Mouse (Mus musculus) MEL (cell line): ENCODE measurements around the gene Olfr339. TPM values are rescaled to one million over a fixed set of nuclear protein-coding genes. Genes with fewer than 3 reads are reported as not detected.

Experiments
- DNase-seq: peaks from one replicate; pipeline ENCODE4 v3.0.0; 2011; ENCODE audit warnings: low read depth, low spot score
- H3K27ac ChIP-seq: 2 replicates; pipeline ENCODE4 v1.5.1; 2012; ENCODE audit warnings: low read depth, mild to moderate bottlenecking, control low read depth, low read length, moderate library complexity; ENCODE audit not compliant: control insufficient read depth
- H3K27me3 ChIP-seq, 2 experiments: fragments of 150-350 bp in 1 of 2; sonication (generic) in 1 of 2; 2 replicates each; pipeline ENCODE4 v1.6.1; 2012; ENCODE audit warnings: low read length in 2 of 2, mild to moderate bottlenecking in 2 of 2, improper control_type of control experiment in 1 of 2, moderate library complexity in 1 of 2; ENCODE audit not compliant: insufficient read depth in 2 of 2, control insufficient read depth in 1 of 2
- H3K36me3 ChIP-seq, 2 experiments: 2 replicates each; pipeline ENCODE4 v1.6.1; 2012 to 2014; ENCODE audit warnings: low read length in 2 of 2, improper control_type of control experiment in 1 of 2, inconsistent platforms in 1 of 2, mild to moderate bottlenecking in 1 of 2; ENCODE audit not compliant: insufficient read depth in 2 of 2, control insufficient read depth in 1 of 2
- H3K4me1 ChIP-seq, 2 experiments: fragments of 150-350 bp in 1 of 2; sonication (generic) in 1 of 2; 2 replicates each; pipeline ENCODE4 v1.6.1; 2012; ENCODE audit warnings: low read length in 2 of 2, improper control_type of control experiment in 1 of 2, mild to moderate bottlenecking in 1 of 2; ENCODE audit not compliant: insufficient read depth in 2 of 2, control insufficient read depth in 1 of 2
- H3K4me3 ChIP-seq, 2 experiments: fragments of 150-350 bp in 1 of 2; sonication (generic) in 1 of 2; 2 replicates each; pipeline ENCODE4 v1.5.1; 2012; ENCODE audit warnings: low read depth in 2 of 2, low read length in 2 of 2, mild to moderate bottlenecking in 2 of 2, moderate library complexity in 2 of 2, control low read depth in 1 of 2, improper control_type of control experiment in 1 of 2; ENCODE audit not compliant: control insufficient read depth in 1 of 2, insufficient read depth in 1 of 2
- H3K79me2 ChIP-seq: 2 replicates; pipeline ENCODE4 v1.6.1; 2012; ENCODE audit warnings: mild to moderate bottlenecking, low read length, moderate library complexity; ENCODE audit not compliant: control insufficient read depth, poor library complexity, insufficient read depth
- H3K9ac ChIP-seq: 2 replicates; pipeline ENCODE4 v1.6.1; 2012; ENCODE audit warnings: low read depth, mild to moderate bottlenecking, control low read depth, low read length, moderate library complexity; ENCODE audit not compliant: control insufficient read depth, poor library complexity, severe bottlenecking
- H3K9me3 ChIP-seq: fragments of 150-350 bp; sonication (generic); replicated peaks from 2 replicates; pipeline ENCODE4 v1.6.1; 2012; ENCODE audit warnings: mild to moderate bottlenecking, low read length, improper control_type of control experiment, moderate library complexity; ENCODE audit not compliant: insufficient read depth
- BHLHE40 ChIP-seq: IDR thresholded peaks from 2 replicates; pipeline ENCODE4 v1.6.1; 2012; ENCODE audit warnings: low read depth, mild to moderate bottlenecking, inconsistent platforms, low read length, improper control_type of control experiment, borderline replicate concordance
- E2F4 ChIP-seq: IDR thresholded peaks from 2 replicates; pipeline ENCODE4 v1.6.1; 2011; ENCODE audit warnings: low read depth, low read length, improper control_type of control experiment, borderline replicate concordance
- ELF1 ChIP-seq: IDR thresholded peaks from 2 replicates; pipeline ENCODE4 v1.6.1; 2014; ENCODE audit warnings: low read depth, mild to moderate bottlenecking, inconsistent platforms, low read length, improper control_type of control experiment, moderate library complexity
- GABPA ChIP-seq: IDR thresholded peaks from 2 replicates; pipeline ENCODE4 v1.6.1; 2012; ENCODE audit warnings: low read depth, mild to moderate bottlenecking, inconsistent platforms, low read length, improper control_type of control experiment, moderate library complexity
- HCFC1 ChIP-seq: IDR thresholded peaks from 2 replicates; pipeline ENCODE4 v1.6.1; 2012; ENCODE audit warnings: low read depth, mild to moderate bottlenecking, inconsistent platforms, low read length, improper control_type of control experiment, moderate library complexity
- JUND ChIP-seq: IDR thresholded peaks from 2 replicates; pipeline ENCODE4 v1.6.1; 2011; ENCODE audit warnings: low read depth, mild to moderate bottlenecking, improper control_type of control experiment, low read length
- KAT2A ChIP-seq: conservative IDR thresholded peaks from 2 replicates; pipeline ENCODE4 v1.6.1; 2012; ENCODE audit warnings: low read depth, low read length, improper control_type of control experiment, inconsistent platforms
- MAX ChIP-seq: IDR thresholded peaks from 2 replicates; pipeline ENCODE4 v1.6.1; 2011; ENCODE audit warnings: low read length, improper control_type of control experiment
- MAZ ChIP-seq: IDR thresholded peaks from 2 replicates; pipeline ENCODE4 v1.6.1; 2012; ENCODE audit warnings: low read depth, mild to moderate bottlenecking, inconsistent platforms, low read length, improper control_type of control experiment
- MEF2A ChIP-seq: IDR thresholded peaks from 2 replicates; pipeline ENCODE4 v1.6.1; 2014; ENCODE audit warnings: low read depth, mild to moderate bottlenecking, inconsistent platforms, low read length, improper control_type of control experiment; ENCODE audit not compliant: poor library complexity, insufficient replicate concordance, severe bottlenecking; ENCODE audit errors: extremely low read depth
- MXI1 ChIP-seq: IDR thresholded peaks from 2 replicates; pipeline ENCODE4 v1.6.1; 2011; ENCODE audit warnings: mild to moderate bottlenecking, low read depth, low read length, improper control_type of control experiment
- NRF1 ChIP-seq: IDR thresholded peaks from 2 replicates; pipeline ENCODE4 v1.6.1; 2014; ENCODE audit warnings: low read depth, mild to moderate bottlenecking, inconsistent platforms, low read length, improper control_type of control experiment, moderate library complexity; ENCODE audit not compliant: poor library complexity, insufficient read depth, severe bottlenecking
- POLR2AphosphoS2 ChIP-seq: IDR thresholded peaks from 2 replicates; pipeline ENCODE4 v1.6.1; 2011; ENCODE audit warnings: low read length, improper control_type of control experiment
- POLR2AphosphoS5 ChIP-seq: IDR thresholded peaks from 2 replicates; pipeline ENCODE4 v1.6.1; 2012; ENCODE audit warnings: low read depth, borderline replicate concordance, mild to moderate bottlenecking, inconsistent platforms, low read length, moderate library complexity, mixed read lengths
- RAD21 ChIP-seq: IDR thresholded peaks from 2 replicates; pipeline ENCODE4 v1.6.1; 2011; ENCODE audit warnings: mild to moderate bottlenecking, low read depth, low read length, improper control_type of control experiment
- RCOR1 ChIP-seq: IDR thresholded peaks from 2 replicates; pipeline ENCODE4 v1.6.1; 2012; ENCODE audit warnings: low read depth, mild to moderate bottlenecking, inconsistent platforms, low read length, improper control_type of control experiment
- TCF12 ChIP-seq: IDR thresholded peaks from 2 replicates; pipeline ENCODE4 v1.6.1; 2014; ENCODE audit warnings: low read depth, mild to moderate bottlenecking, inconsistent platforms, low read length, improper control_type of control experiment, moderate library complexity
- UBTF ChIP-seq: IDR thresholded peaks from 2 replicates; pipeline ENCODE4 v1.6.1; 2012; ENCODE audit warnings: low read depth, mild to moderate bottlenecking, inconsistent platforms, low read length, improper control_type of control experiment, moderate library complexity, borderline replicate concordance; ENCODE audit not compliant: insufficient read depth
- USF1 ChIP-seq: IDR thresholded peaks from 2 replicates; pipeline ENCODE4 v1.6.1; 2014; ENCODE audit warnings: low read depth, mild to moderate bottlenecking, inconsistent platforms, low read length, improper control_type of control experiment, moderate library complexity
- ZKSCAN1 ChIP-seq: IDR thresholded peaks from 2 replicates; pipeline ENCODE4 v1.6.1; 2012; ENCODE audit warnings: low read depth, mild to moderate bottlenecking, inconsistent platforms, low read length, improper control_type of control experiment, moderate library complexity
- ZMIZ1 ChIP-seq: IDR thresholded peaks from 2 replicates; pipeline ENCODE4 v1.6.1; 2012; ENCODE audit warnings: low read depth, mild to moderate bottlenecking, inconsistent platforms, low read length, improper control_type of control experiment, moderate library complexity
- polyA plus RNA-seq, 2 experiments: library from polyadenylated mRNA; stranded (reverse) in 1 of 2; unstranded in 1 of 2; fragments of >175 nt in 1 of 2; fragments of >200 nt in 1 of 2; gene quantifications; 2 replicates each; pipeline versions ENCODE4 v1.2.1 to v1.2.4; 2012; ENCODE audit warnings: low replicate concordance in 2 of 2, low read depth in 1 of 2; ENCODE audit not compliant: insufficient read length in 2 of 2, insufficient read depth in 1 of 2, missing spikeins in 1 of 2
- total RNA-seq: library from RNA; depleted of rRNA; stranded (reverse); fragments of 300-350 nt; gene quantifications from 2 replicates; pipeline ENCODE4 v1.2.3, GENCODE M21; 2012; rRNA removed

Olfr339 gene
- total and polyA plus RNA-seq, 3 experiments, result not detected

DNA sequence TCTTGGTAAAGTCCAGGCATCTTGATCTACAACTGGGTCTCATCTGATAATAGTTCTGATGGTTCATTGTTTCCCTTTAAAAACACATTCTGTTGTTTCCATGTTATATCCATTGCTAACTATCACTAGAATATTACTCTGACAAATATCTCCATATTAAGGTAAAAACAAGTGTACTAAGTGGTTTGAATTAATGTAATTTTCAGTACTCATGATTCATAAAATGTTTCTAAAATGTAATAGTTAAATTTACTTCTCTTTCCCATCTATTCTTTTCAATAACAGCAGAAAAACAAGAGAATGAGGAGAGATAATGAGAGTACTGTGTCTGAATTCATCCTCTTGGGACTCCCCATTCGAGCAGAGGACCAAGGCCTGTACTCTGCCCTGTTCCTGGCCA is 33.5 kb downstream of the Olfr339 start, which contains the start of gene Olfr340:
Gene Olfr340 (plus strand): TSS at position 301 of the 400 bp plus-strand sequence.
- TF ChIP-seq HCFC1 (no peak), ZMIZ1 (no peak), MXI1 (no peak), ELF1 (no peak), MAZ (no peak), E2F4 (no peak), UBTF (no peak), POLR2AphosphoS2 (no peak), MEF2A (no peak), POLR2AphosphoS5 (no peak), RCOR1 (no peak), BHLHE40 (no peak), GABPA (no peak), USF1 (no peak), NRF1 (no peak), RAD21 (no peak), KAT2A (no peak), ZKSCAN1 (no peak), JUND (no peak)
- H3K9me3 ChIP-seq, result no peaks in the 10 kb centered on the region
- H3K9ac ChIP-seq, result no peak within 1 kb of the TSS
- no peak for DNase-seq
- no peak within 1 kb of the TSS for H3K27ac ChIP-seq
- H3K36me3 ChIP-seq, result no peaks in the 10 kb centered on the region
- no peaks in the 10 kb centered on the region for H3K79me2 ChIP-seq
- no peaks in the 10 kb centered on the region for H3K4me1 ChIP-seq
- H3K27me3 ChIP-seq, result no peaks in the 10 kb centered on the region
- H3K4me3 ChIP-seq, result no peak within 1 kb of the TSS

DNA sequence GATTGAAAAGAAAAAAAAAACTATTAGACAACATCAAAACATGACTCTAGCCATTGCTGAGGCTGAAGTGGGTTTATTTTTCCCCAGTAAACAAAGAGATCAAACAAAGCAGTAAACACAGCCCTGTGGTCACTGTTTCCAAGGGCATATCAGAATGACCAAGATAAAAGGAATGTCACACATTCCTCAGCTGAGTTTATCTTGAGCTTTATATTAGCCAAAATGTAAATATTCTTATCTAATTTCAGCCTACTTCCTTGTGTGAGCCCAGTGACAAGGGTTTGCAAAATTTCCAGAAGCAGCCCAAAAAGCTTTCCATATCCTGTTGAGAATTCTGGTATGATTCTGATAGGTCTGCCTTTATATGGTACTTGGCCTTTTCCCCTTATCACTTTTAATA is 54.9 kb downstream of the Olfr339 start:
- TF ChIP-seq MAX (no peak), TCF12 (no peak), MAZ (no peak)
- Histone ChIP-seq H3K4me1 (no peaks in the 10 kb centered on the region), H3K4me3 (no peak overlapping the region), H3K27ac (no peak overlapping the region), H3K9ac (no peak overlapping the region), H3K79me2 (no peaks in the 10 kb centered on the region), H3K27me3 (no peaks in the 10 kb centered on the region), H3K36me3 (no peaks in the 10 kb centered on the region), H3K9me3 (no peaks in the 10 kb centered on the region)
- DNase-seq, result no peak

Other genes starting within 250 kb of the Olfr339 start
- 2.6 and 3.9 TPM in 2 replicates for gene Ptgs1, start 188.5 kb upstream of the Olfr339 start, total RNA-seq
- gene Ptgs1, start 188.5 kb upstream of the Olfr339 start, polyA plus RNA-seq, result 10 to 100 TPM in 1 of 2 experiments, not detected in 1; 20.0 TPM
- gene Olfr338, start 45.4 kb upstream of the Olfr339 start, total RNA-seq, result not detected in 2 replicates
- gene Olfr338, start 45.4 kb upstream of the Olfr339 start, polyA plus RNA-seq, result not detected
- gene Olfr340, start 33.6 kb downstream of the Olfr339 start, total RNA-seq, result not detected in 2 replicates
- not detected for gene Olfr340, start 33.6 kb downstream of the Olfr339 start, polyA plus RNA-seq
- gene Olfr341, start 63.5 kb downstream of the Olfr339 start, total RNA-seq, result not detected in 2 replicates
- not detected for gene Olfr341, start 63.5 kb downstream of the Olfr339 start, polyA plus RNA-seq
- gene Olfr342, start 106.1 kb downstream of the Olfr339 start, total RNA-seq, result not detected in 2 replicates
- not detected for gene Olfr342, start 106.1 kb downstream of the Olfr339 start, polyA plus RNA-seq
- gene Olfr344, start 147.7 kb downstream of the Olfr339 start, total RNA-seq, result not detected in 2 replicates
- not detected for gene Olfr344, start 147.7 kb downstream of the Olfr339 start, polyA plus RNA-seq
- gene Olfr345, start 221.1 kb downstream of the Olfr339 start, total RNA-seq, result not detected in 2 replicates
- gene Olfr345, start 221.1 kb downstream of the Olfr339 start, polyA plus RNA-seq, result not detected